Mouse (Mus musculus) midbrain, postnatal 0 days (tissue): ENCODE results near the gene Csnk1d. TPM values are rescaled to one million over a fixed set of nuclear protein-coding genes. Genes with fewer than 3 reads are reported as not detected.

ENCODE experiments used
- ATAC-seq: fragments of 200-750 bp; cut with Nextera tagmentation; 2 replicates; pipeline ENCODE4 v1.8.0; 2017; ENCODE audit warnings: moderate number of reproducible peaks, mild to moderate bottlenecking, moderate TSS enrichment, moderate library complexity; ENCODE audit not compliant: low FRiP score
- DNase-seq: peaks from one replicate; pipeline ENCODE4 v3.0.0-alpha.2; 2015; ENCODE audit warnings: low spot score
- H3K27ac ChIP-seq: fragments of 300-500 bp; sonication (generic); 2 replicates; pipeline ENCODE4 v1.5.1; 2014; ENCODE audit warnings: low read depth, mild to moderate bottlenecking, low read length, mixed read lengths
- H3K27me3 ChIP-seq: fragments of 300-500 bp; sonication (generic); 2 replicates; pipeline ENCODE4 v1.6.1; 2014; ENCODE audit warnings: low read length, control low read depth, mixed read lengths; ENCODE audit not compliant: insufficient read depth
- H3K36me3 ChIP-seq: fragments of 300-500 bp; sonication (generic); 2 replicates; pipeline ENCODE4 v1.6.1; 2014; ENCODE audit warnings: low read length, control low read depth, mixed read lengths; ENCODE audit not compliant: insufficient read depth
- H3K4me1 ChIP-seq: fragments of 300-500 bp; sonication (generic); 2 replicates; pipeline ENCODE4 v1.6.1; 2014; ENCODE audit warnings: mild to moderate bottlenecking, control low read depth, antibody characterized with exemption, low read length, mixed read lengths; ENCODE audit not compliant: insufficient read depth
- H3K4me2 ChIP-seq: fragments of 300-500 bp; sonication (generic); 2 replicates; pipeline ENCODE4 v1.6.1; 2014; ENCODE audit warnings: low read depth, mild to moderate bottlenecking, low read length, mixed read lengths; ENCODE audit not compliant: poor library complexity, severe bottlenecking
- H3K4me3 ChIP-seq: fragments of 300-500 bp; sonication (generic); 2 replicates; pipeline ENCODE4 v1.5.1; 2014; ENCODE audit warnings: low read depth, mild to moderate bottlenecking, low read length, moderate library complexity
- H3K9ac ChIP-seq: fragments of 300-500 bp; sonication (generic); replicated peaks from 2 replicates; pipeline ENCODE4 v1.6.1; 2014; ENCODE audit warnings: mild to moderate bottlenecking, low read length, moderate library complexity, mixed read lengths; ENCODE audit not compliant: poor library complexity, severe bottlenecking
- H3K9me3 ChIP-seq: fragments of 300-500 bp; sonication (generic); 2 replicates; pipeline ENCODE4 v1.6.1; 2016; ENCODE audit warnings: low read length, control low read depth
- CTCF ChIP-seq: IDR thresholded peaks from 2 replicates; pipeline ENCODE4 v1.5.1; 2016; ENCODE audit warnings: antibody characterized with exemption, mild to moderate bottlenecking
- WGBS: fragments of 180-500 bp; shearing (Covaris S2); extraction: QIAGEN DNeasy Blood & Tissue Kit; methylation state at CpG from one replicate; pipeline ENCODE4 v1.1.7; 2014; 5-methylcytosine and 5-hydroxymethylcytosine counted together
- polyA plus RNA-seq: library from polyadenylated mRNA; unstranded; fragments of >200 nt; fragmentation: Nextera tagmentation; extraction: Ambion mirVana; gene quantifications from 2 replicates; pipeline ENCODE4 v1.2.1, GENCODE M21; 2015
- total RNA-seq: library from RNA; depleted of rRNA; stranded (reverse); fragments of >200 nt; gene quantifications from 2 replicates; pipeline ENCODE4 v1.2.3, GENCODE M21; 2014

Gene Csnk1d
- total and polyA plus RNA-seq, 2 experiments from 2014 or later = 115 to 116 TPM

DNA sequence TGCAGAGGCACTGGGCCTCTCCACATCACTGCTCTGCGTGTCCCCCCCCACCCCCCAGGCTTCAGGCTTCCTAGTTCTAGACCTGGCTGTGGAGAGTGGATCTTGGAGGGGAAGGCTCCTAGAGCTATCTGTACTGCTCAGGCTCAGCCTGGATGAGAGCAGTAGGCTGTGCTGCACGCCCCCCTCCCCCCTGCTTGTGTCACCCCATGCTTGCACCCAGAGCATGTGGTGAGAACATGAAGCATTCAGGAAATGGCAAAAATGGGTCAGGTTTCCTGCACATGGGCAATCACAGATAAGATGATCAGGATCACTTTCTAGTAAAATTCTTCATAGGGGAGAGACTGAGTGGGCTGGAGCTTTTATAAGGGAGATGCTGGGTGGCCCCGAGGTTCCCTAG, 31.6 kb downstream of the Csnk1d start:
- H3K4me2 ChIP-seq = no peak overlapping the region
- 79% methylated on average over 3 of the region's 3 CpGs for WGBS
- no peak overlapping the region for H3K9ac ChIP-seq
- H3K27me3 ChIP-seq = no peaks in the 10 kb centered on the region
- TF ChIP-seq CTCF = no peak
- no peak overlapping the region for H3K4me3 ChIP-seq
- DNase-seq (no peak), ATAC-seq (no peak)
- no peaks in the 10 kb centered on the region for H3K9me3 ChIP-seq
- peaks cover 56% of the 10 kb centered on the region for H3K36me3 ChIP-seq
- H3K4me1 ChIP-seq = no peaks in the 10 kb centered on the region
- no peak overlapping the region for H3K27ac ChIP-seq

DNA sequence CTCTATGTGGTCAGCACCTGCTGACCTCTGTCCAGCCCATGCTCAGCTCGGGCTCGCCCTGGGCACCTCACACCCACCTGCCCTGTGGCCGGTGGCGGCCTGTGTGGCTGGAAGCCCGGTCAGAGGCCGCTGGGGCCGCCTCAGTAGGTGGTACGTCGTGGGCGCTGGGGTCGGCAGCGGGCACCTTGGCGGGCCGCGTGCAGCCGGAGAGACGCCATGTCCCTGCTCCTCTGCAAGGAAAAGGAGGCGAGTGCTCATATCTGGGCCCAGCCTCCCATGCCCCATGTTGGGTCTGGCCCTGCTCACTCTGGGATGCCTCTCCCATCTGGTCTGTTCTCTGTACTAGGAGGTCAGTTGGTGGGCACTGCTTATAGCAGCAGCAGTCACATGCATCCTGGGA, 32.1 kb downstream of the Csnk1d start:
- 84% methylated on average over 18 of the region's 18 CpGs for WGBS
- ATAC-seq (no peak), DNase-seq (no peak)
- no peaks in the 10 kb centered on the region for H3K4me1 ChIP-seq
- no peak overlapping the region for H3K4me2 ChIP-seq
- no peak overlapping the region for H3K27ac ChIP-seq
- H3K27me3 ChIP-seq = no peaks in the 10 kb centered on the region
- no peaks in the 10 kb centered on the region for H3K9me3 ChIP-seq
- H3K9ac ChIP-seq = no peak overlapping the region
- TF ChIP-seq CTCF = no peak
- H3K4me3 ChIP-seq = no peak overlapping the region
- H3K36me3 ChIP-seq = peaks cover 51% of the 10 kb centered on the region

DNA sequence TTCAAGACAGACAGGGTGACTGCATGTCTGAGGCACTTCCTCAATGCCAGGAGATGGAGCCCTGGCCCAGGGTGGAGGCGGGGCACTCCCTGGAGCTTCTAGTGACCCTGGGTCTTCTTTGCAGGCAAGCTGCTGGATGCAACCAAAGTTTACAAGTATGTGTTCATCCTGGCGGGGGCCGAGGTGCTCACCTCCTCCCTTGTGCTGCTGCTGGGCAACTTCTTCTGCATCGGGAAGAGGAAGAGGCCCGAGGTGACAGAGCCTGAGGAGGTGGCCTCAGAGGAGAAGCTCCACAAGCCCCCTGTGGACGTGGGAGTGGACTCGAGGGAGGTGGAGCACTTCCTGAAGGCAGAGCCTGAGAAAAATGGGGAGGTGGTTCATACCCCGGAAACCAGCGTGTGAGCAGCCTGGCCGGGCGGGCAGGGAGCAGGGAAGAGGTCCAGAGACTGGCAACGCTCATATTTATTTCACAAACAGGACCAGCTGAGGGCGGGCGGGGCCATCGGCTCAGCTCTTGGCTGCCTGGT, 33.3 kb downstream of the Csnk1d start:
- Histone ChIP-seq H3K27me3 (no peaks in the 10 kb centered on the region), H3K36me3 (peaks cover 38% of the 10 kb centered on the region), H3K4me2 (no peak overlapping the region), H3K27ac (no peak overlapping the region), H3K4me3 (no peak overlapping the region), H3K9me3 (no peaks in the 10 kb centered on the region), H3K9ac (no peak overlapping the region), H3K4me1 (no peaks in the 10 kb centered on the region)
- DNase-seq (no peak), ATAC-seq (no peak)
- WGBS = 72% methylated on average over 15 of the region's 15 CpGs
- TF ChIP-seq CTCF = no peak

DNA sequence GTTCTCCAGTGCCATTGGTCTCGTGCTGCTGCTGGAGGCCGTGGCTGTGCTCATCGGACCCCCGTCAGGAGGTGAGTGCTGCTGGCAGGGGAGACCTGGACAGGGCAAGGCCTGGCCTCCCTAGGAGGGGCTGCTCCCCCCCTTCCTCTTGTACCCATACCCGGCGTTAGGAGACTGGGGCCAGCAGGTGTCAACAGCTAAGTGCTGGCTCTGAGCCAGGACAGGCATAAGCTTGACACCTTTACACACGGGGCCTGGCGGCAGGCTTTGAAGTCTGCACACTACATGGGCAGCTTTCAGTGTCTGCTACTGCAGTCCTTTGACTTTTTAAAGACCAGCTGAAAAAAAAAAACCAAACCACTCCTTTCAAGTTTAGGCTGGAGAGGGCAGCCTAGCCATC, 34.1 kb downstream of the Csnk1d start:
- Histone ChIP-seq H3K4me3 (no peak overlapping the region), H3K27me3 (no peaks in the 10 kb centered on the region), H3K9me3 (no peaks in the 10 kb centered on the region), H3K27ac (no peak overlapping the region), H3K9ac (no peak overlapping the region), H3K4me2 (no peak overlapping the region), H3K36me3 (peaks cover 31% of the 10 kb centered on the region), H3K4me1 (no peaks in the 10 kb centered on the region)
- 76% methylated on average over 8 of the region's 8 CpGs for WGBS
- DNase-seq (no peak), ATAC-seq (no peak)
- no peak for TF ChIP-seq CTCF

DNA sequence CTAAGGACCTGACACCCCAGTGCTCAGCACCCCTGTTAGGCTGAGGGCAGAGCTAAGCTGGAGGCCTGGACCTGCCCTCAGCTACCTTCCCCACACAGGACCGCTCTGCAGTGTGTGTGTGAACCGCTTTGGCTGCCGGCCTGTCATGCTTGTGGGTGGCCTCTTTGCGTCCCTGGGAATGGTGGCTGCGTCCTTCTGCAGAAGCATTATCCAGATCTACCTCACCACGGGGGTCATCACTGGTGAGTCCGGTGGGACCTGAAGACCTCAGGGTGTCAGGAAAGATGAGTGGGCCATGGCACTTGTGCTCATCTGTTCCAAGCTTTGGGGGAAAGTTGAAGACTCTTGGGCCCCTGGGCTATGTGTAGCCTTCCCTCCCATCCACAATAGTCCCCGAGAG, 35.4 kb downstream of the Csnk1d start:
- 90% methylated on average over 8 of the region's 8 CpGs for WGBS
- Histone ChIP-seq H3K4me2 (no peak overlapping the region), H3K4me1 (0 out of 2 replicates have a peak, but pooled peaks cover 3% of the 10 kb centered on the region), H3K9ac (no peak overlapping the region), H3K27ac (no peak overlapping the region), H3K27me3 (no peaks in the 10 kb centered on the region), H3K9me3 (no peaks in the 10 kb centered on the region), H3K36me3 (peaks cover 30% of the 10 kb centered on the region), H3K4me3 (no peak overlapping the region)
- DNase-seq = no peak
- no peak for TF ChIP-seq CTCF
- ATAC-seq = no peak

DNA sequence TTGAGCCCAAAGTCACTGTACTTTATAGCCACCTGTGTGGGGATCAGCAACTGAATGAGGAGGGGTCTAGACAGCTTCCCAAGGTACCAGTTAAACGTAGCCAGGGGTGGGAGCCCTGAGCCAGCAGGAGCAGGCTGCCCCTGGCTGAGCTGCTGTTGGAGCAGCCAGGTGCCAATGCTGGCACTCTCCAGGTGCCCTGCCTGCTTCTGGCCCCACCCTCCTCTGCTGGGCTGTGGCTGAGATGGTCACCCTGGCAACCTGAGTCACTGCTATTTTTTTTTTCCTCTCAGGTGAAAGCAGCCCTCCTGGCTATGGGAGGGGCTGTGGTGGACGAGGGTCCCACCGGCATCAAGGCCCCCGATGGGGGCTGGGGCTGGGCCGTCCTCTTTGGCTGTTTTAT, 36.2 kb downstream of the Csnk1d start:
- DNase-seq = no peak
- TF ChIP-seq CTCF = no peak
- WGBS = 91% methylated on average over 5 of the region's 5 CpGs

More for the DNA sequence above, 36.2 kb downstream of the Csnk1d start:
- Histone ChIP-seq H3K27me3 (0 out of 2 replicates have a peak, but pooled peaks cover 4% of the 10 kb centered on the region), H3K4me3 (no peak overlapping the region), H3K4me1 (0 out of 2 replicates have a peak, but pooled peaks cover 3% of the 10 kb centered on the region), H3K9ac (no peak overlapping the region), H3K4me2 (no peak overlapping the region), H3K27ac (no peak overlapping the region), H3K36me3 (peaks cover 30% of the 10 kb centered on the region), H3K9me3 (no peaks in the 10 kb centered on the region)
- no peak for ATAC-seq
